Mouse (Mus musculus) CH12.LX (cell line): Measurements from ENCODE around the gene Arl2bp. TPM values are rescaled to one million over a fixed set of nuclear protein-coding genes. Genes with fewer than 3 reads are reported as not detected.

Source experiments
- DNase-seq: peaks from one replicate; pipeline ENCODE4 v3.0.0-alpha.2; 2013; ENCODE audit errors: extremely low read depth
- H3K27ac ChIP-seq: 2 replicates; pipeline ENCODE4 v1.5.1; 2012; ENCODE audit warnings: low read depth, mild to moderate bottlenecking, control low read depth, moderate library complexity; ENCODE audit not compliant: insufficient read depth
- H3K27me3 ChIP-seq: replicated peaks from 2 replicates; pipeline ENCODE3; 2012; ENCODE audit warnings: inconsistent platforms
- H3K36me3 ChIP-seq, 2 experiments: replicated peaks in 1 of 2; 2 replicates each; pipeline versions ENCODE3 to v1.6.1; 2012; ENCODE audit warnings: inconsistent platforms in 1 of 2, low read length in 1 of 2, mild to moderate bottlenecking in 1 of 2, mixed read lengths in 1 of 2, moderate library complexity in 1 of 2; ENCODE audit not compliant: control insufficient read depth in 1 of 2, insufficient read depth in 1 of 2
- H3K4me1 ChIP-seq, 2 experiments: 2 replicates each; pipeline ENCODE4 v1.6.1; 2012; ENCODE audit warnings: inconsistent platforms in 1 of 2, moderate library complexity in 1 of 2; ENCODE audit not compliant: insufficient read depth in 2 of 2, control insufficient read depth in 1 of 2
- H3K4me2 ChIP-seq: 2 replicates; pipeline ENCODE4 v1.6.1; 2012; ENCODE audit warnings: low read depth, mild to moderate bottlenecking, control low read depth; ENCODE audit not compliant: poor library complexity, insufficient read depth, severe bottlenecking
- H3K4me3 ChIP-seq, 3 experiments: fragments of 150-350 bp in 1 of 3; sonication (generic) in 1 of 3; replicated peaks in 1 of 3; 2 replicates each; pipeline versions ENCODE3 to v1.5.1; 2011 to 2012; ENCODE audit warnings: low read depth in 2 of 3, low read length in 2 of 3, mild to moderate bottlenecking in 2 of 3, moderate library complexity in 2 of 3, control low read depth in 1 of 3, improper control_type of control experiment in 1 of 3, inconsistent platforms in 1 of 3, mixed read lengths in 1 of 3; ENCODE audit not compliant: poor library complexity in 1 of 3
- H3K79me2 ChIP-seq: replicated peaks from 2 replicates; pipeline ENCODE4 v1.6.1; 2012; ENCODE audit warnings: mild to moderate bottlenecking, moderate library complexity; ENCODE audit not compliant: control insufficient read depth, poor library complexity, insufficient read depth, severe bottlenecking; ENCODE audit errors: extremely low read depth
- H3K9ac ChIP-seq: 2 replicates; pipeline ENCODE4 v1.6.1; 2012; ENCODE audit warnings: low read depth, mild to moderate bottlenecking, control low read depth, moderate library complexity; ENCODE audit not compliant: insufficient read depth
- H3K9me3 ChIP-seq: replicated peaks from 2 replicates; pipeline ENCODE3; 2012; ENCODE audit warnings: low read length, inconsistent platforms, mixed read lengths
- CHD2 ChIP-seq: IDR thresholded peaks from 2 replicates; pipeline ENCODE4 v1.6.1; 2011; ENCODE audit warnings: low read length, improper control_type of control experiment
- CTCF ChIP-seq, 2 experiments: IDR thresholded peaks in 1 of 2; conservative IDR thresholded peaks in 1 of 2; 2 replicates each; pipeline ENCODE4 v1.5.1; 2011 to 2012; ENCODE audit warnings: low read depth in 2 of 2, low read length in 2 of 2, improper control_type of control experiment in 1 of 2, inconsistent platforms in 1 of 2, mild to moderate bottlenecking in 1 of 2, moderate library complexity in 1 of 2
- E2F4 ChIP-seq: IDR thresholded peaks from 2 replicates; pipeline ENCODE4 v1.6.1; 2011; ENCODE audit warnings: low read depth, low read length, improper control_type of control experiment; ENCODE audit not compliant: insufficient replicate concordance
- HCFC1 ChIP-seq: IDR thresholded peaks from 2 replicates; pipeline ENCODE4 v1.6.1; 2012; ENCODE audit warnings: low read depth, mild to moderate bottlenecking, inconsistent platforms, low read length, improper control_type of control experiment
- IRF4 ChIP-seq: IDR thresholded peaks from 2 replicates; pipeline ENCODE4 v1.6.1; 2014; ENCODE audit warnings: low read depth, mild to moderate bottlenecking, inconsistent platforms, low read length, improper control_type of control experiment
- JUN ChIP-seq: IDR thresholded peaks from 2 replicates; pipeline ENCODE4 v1.6.1; 2011; ENCODE audit warnings: low read depth, mild to moderate bottlenecking, low read length, improper control_type of control experiment, moderate library complexity; ENCODE audit not compliant: insufficient read depth
- KAT2A ChIP-seq: IDR thresholded peaks from 2 replicates; pipeline ENCODE4 v1.6.1; 2012; ENCODE audit warnings: low read length, improper control_type of control experiment, inconsistent platforms; ENCODE audit not compliant: insufficient replicate concordance
- MAX ChIP-seq: IDR thresholded peaks from 2 replicates; pipeline ENCODE4 v1.6.1; 2011; ENCODE audit warnings: low read length, improper control_type of control experiment
- MAZ ChIP-seq: IDR thresholded peaks from 2 replicates; pipeline ENCODE4 v1.6.1; 2012; ENCODE audit warnings: low read depth, mild to moderate bottlenecking, inconsistent platforms, low read length, improper control_type of control experiment, moderate library complexity
- MEF2A ChIP-seq: IDR thresholded peaks from 2 replicates; pipeline ENCODE4 v1.6.1; 2014; ENCODE audit warnings: low read depth, mild to moderate bottlenecking, inconsistent platforms, low read length, improper control_type of control experiment, borderline replicate concordance
- POLR2A ChIP-seq: IDR thresholded peaks from 2 replicates; pipeline ENCODE4 v1.6.1; 2011; ENCODE audit warnings: low read depth, mild to moderate bottlenecking, improper control_type of control experiment, low read length
- POLR2AphosphoS2 ChIP-seq: IDR thresholded peaks from 2 replicates; pipeline ENCODE4 v1.6.1; 2011; ENCODE audit warnings: low read depth, low read length, improper control_type of control experiment
- RAD21 ChIP-seq: IDR thresholded peaks from 2 replicates; pipeline ENCODE4 v1.6.1; 2011; ENCODE audit warnings: low read depth, mild to moderate bottlenecking, low read length, improper control_type of control experiment, moderate library complexity
- SMC3 ChIP-seq: IDR thresholded peaks from 2 replicates; pipeline ENCODE4 v1.6.1; 2011; ENCODE audit warnings: low read depth, low read length, improper control_type of control experiment
- TBP ChIP-seq: conservative IDR thresholded peaks from 2 replicates; pipeline ENCODE4 v1.6.1; 2011; ENCODE audit warnings: low read depth, low read length, improper control_type of control experiment
- TCF12 ChIP-seq: IDR thresholded peaks from 2 replicates; pipeline ENCODE4 v1.6.1; 2014; ENCODE audit warnings: low read depth, mild to moderate bottlenecking, inconsistent platforms, low read length, improper control_type of control experiment
- UBTF ChIP-seq: IDR thresholded peaks from 2 replicates; pipeline ENCODE4 v1.6.1; 2012; ENCODE audit warnings: low read depth, mild to moderate bottlenecking, inconsistent platforms, low read length, improper control_type of control experiment, moderate library complexity
- USF1 ChIP-seq: IDR thresholded peaks from 2 replicates; pipeline ENCODE4 v1.6.1; 2014; ENCODE audit warnings: low read depth, mild to moderate bottlenecking, inconsistent platforms, low read length, improper control_type of control experiment
- USF2 ChIP-seq: conservative IDR thresholded peaks from 2 replicates; pipeline ENCODE4 v1.6.1; 2011; ENCODE audit warnings: low read depth, low read length, improper control_type of control experiment
- ZC3H11A ChIP-seq: IDR thresholded peaks from 2 replicates; pipeline ENCODE4 v1.6.1; 2012; ENCODE audit warnings: low read depth, mild to moderate bottlenecking, inconsistent platforms, low read length, improper control_type of control experiment
- ZMIZ1 ChIP-seq: IDR thresholded peaks from 2 replicates; pipeline ENCODE4 v1.6.1; 2012; ENCODE audit warnings: low read depth, mild to moderate bottlenecking, inconsistent platforms, low read length, improper control_type of control experiment
- ZNF384 ChIP-seq: IDR thresholded peaks from 2 replicates; pipeline ENCODE4 v1.6.1; 2012; ENCODE audit warnings: low read depth, low read length, improper control_type of control experiment, inconsistent platforms
- dilution Hi-C: fragments of 300-500 bp; cut with MboI; formaldehyde crosslinking; loops from 2 replicates; pipeline ENCODE4 v1.14.3; 2020; ENCODE audit warnings: low sequenced_read_pairs; ENCODE audit not compliant: extremely low pct_unique_long_range_greater_than_20kb, extremely low pct_ligation_motif_present
- in situ Hi-C: fragments of 300-500 bp; cut with MboI; formaldehyde crosslinking; loops from 3 replicates; pipeline ENCODE4 v1.14.3; 2019; ENCODE audit warnings: low sequenced_read_pairs, low pct_ligation_motif_present, low pct_unique_long_range_greater_than_20kb, mixed read lengths
- polyA plus RNA-seq: library from polyadenylated mRNA; unstranded; fragments of >175 nt; gene quantifications from 2 replicates; pipeline ENCODE4 v1.2.1, GENCODE M21; 2012; ENCODE audit warnings: low read depth; ENCODE audit not compliant: insufficient read length
- total RNA-seq, 2 experiments: library from RNA; depleted of rRNA; stranded (reverse); fragments of 300-350 nt in 1 of 2; fragments of >200 nt in 1 of 2; gene quantifications; 2 replicates each; pipeline ENCODE4 v1.2.3; 2012 to 2014

Arl2bp gene
- total and polyA plus RNA-seq, 3 experiments = 24.8 to 107 (median 85.1) TPM

DNA sequence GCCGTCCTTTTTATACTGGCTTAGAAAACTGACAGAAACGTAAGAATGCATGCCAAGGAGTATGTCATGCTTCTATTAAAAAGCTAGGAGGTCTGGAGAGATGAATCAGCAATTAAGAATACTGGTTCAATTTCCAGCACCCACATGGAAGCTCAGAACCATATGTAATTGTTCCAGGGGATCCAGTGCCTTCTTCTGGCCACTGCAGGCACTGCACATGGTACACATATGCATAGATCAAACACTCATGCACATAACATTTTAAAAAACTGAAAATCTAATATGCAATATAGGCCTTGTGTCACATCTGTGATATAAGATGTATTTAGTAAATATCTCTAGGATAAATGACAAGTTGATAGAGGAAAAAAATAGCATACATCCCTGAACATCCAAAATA lies 8.4 kb upstream of the Arl2bp start:
- Histone ChIP-seq H3K27me3 (no peaks in the 10 kb centered on the region), H3K4me1 (no peaks in the 10 kb centered on the region), H3K27ac (no peak overlapping the region), H3K9me3 (no peaks in the 10 kb centered on the region), H3K4me3 (no peak overlapping the region), H3K79me2 (no peaks in the 10 kb centered on the region; the same call in 1 of the 2 replicates), H3K36me3 (peaks cover 10 to 46% of the 10 kb centered on the region in 2 experiments), H3K4me2 (no peak overlapping the region), H3K9ac (no peak overlapping the region)
- dilution Hi-C loops = no loop called here
- peak; percentile 40 for TF ChIP-seq SMC3
- peak; percentile 31 for TF ChIP-seq RAD21
- no peak for TF ChIP-seq TBP
- TF ChIP-seq CTCF (conservative IDR thresholded peaks at IDR 0.05 in 1 of 2, IDR thresholded peaks at IDR 0.05 in 1 of 2; ENCODE audit: low read depth in 2 of 2, low read length in 2 of 2) = peak in 1 of 2 experiments; percentile 52; a peak in 3 of 4 replicates
- TF ChIP-seq ZC3H11A = no peak
- TF ChIP-seq USF2 = no peak
- in situ Hi-C loops = no loop called here
- no peak for DNase-seq

DNA sequence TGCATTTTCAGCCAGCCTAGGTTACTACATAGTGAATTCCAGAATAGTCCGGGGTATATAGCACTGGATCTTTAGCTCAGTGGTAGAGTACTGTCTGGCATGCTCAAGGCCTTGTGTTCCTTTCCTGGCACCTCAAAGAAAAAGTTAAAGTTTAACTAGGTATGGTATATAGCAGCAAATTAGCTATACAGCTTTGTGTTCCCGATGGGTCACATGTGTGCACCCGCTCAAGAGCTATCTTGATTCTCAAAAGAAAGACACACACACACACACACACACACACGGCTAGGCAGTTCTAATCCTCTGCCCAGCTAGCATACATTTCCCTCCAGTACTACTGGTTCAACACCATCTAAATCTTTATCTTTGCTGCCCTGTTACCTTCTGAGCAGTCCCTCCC lies 6.0 kb upstream of the Arl2bp start:
- in situ Hi-C loops (no loop called here), dilution Hi-C loops (no loop called here)
- Histone ChIP-seq H3K4me2 (no peak overlapping the region), H3K4me3 (no peak overlapping the region), H3K9ac (no peak overlapping the region), H3K27ac (no peak overlapping the region), H3K36me3 (peaks cover 0 to 27% of the 10 kb centered on the region in 2 experiments), H3K9me3 (no peaks in the 10 kb centered on the region), H3K4me1 (no peaks in the 10 kb centered on the region), H3K79me2 (no peaks in the 10 kb centered on the region), H3K27me3 (no peaks in the 10 kb centered on the region)
- no peak for DNase-seq
- TF ChIP-seq JUN = no peak
- no peak for TF ChIP-seq MAX
- TF ChIP-seq ZNF384 = no peak
- no peak for TF ChIP-seq TCF12
- no peak for TF ChIP-seq ZMIZ1
- TF ChIP-seq KAT2A = no peak
- TF ChIP-seq HCFC1 = no peak
- TF ChIP-seq POLR2AphosphoS2 = no peak
- no peak for TF ChIP-seq E2F4
- no peak for TF ChIP-seq MEF2A
- no peak for TF ChIP-seq IRF4
- TF ChIP-seq RAD21 = no peak
- TF ChIP-seq USF1 = no peak
- no peak for TF ChIP-seq MAZ
- TF ChIP-seq POLR2A = no peak
- no peak for TF ChIP-seq CHD2
- no peak for TF ChIP-seq UBTF
